Mouse (Mus musculus): ENCODE measurements at regions not wholly inside any gene's neighbourhood (a gene's known extent, or its start where the extent isn't known, plus 50 kb on each side); places are given as distances from the start of the nearest gene placed in this dataset.

GRCm38 (mm10) chr4:95317821-95318290 lies 239.5 kb upstream of the Fggy start:
- DNase-seq (ENCODE audit: low spot score in 2 of 2), result no peak

- DNase-seq (ENCODE audit: low spot score in 2 of 2), result no peak
These were observed 238.7 kb upstream of the Fggy start for GRCm38 (mm10) chr4:95318561-95318960.

- no peak for DNase-seq (ENCODE audit: low spot score in 2 of 2)
These were observed 238.3 kb upstream of the Fggy start for GRCm38 (mm10) chr4:95319036-95319435.

- no peak for DNase-seq (ENCODE audit: low spot score in 2 of 2)
These were observed 231.4 kb upstream of the Fggy start for GRCm38 (mm10) chr4:95325861-95326260.

GRCm38 (mm10) chr4:95339822-95340221 lies 217.5 kb upstream of the Fggy start:
- DNase-seq (ENCODE audit: low spot score in 2 of 2), result no peak

GRCm38 (mm10) chr4:95340926-95341325 lies 216.4 kb upstream of the Fggy start:
- DNase-seq (ENCODE audit: low spot score in 2 of 2), result no peak

- DNase-seq (ENCODE audit: low spot score in 2 of 2), result no peak
These were observed 210.5 kb upstream of the Fggy start for GRCm38 (mm10) chr4:95346722-95347197.

- DNase-seq (ENCODE audit: low spot score in 2 of 2), result no peak
These were observed 209.9 kb upstream of the Fggy start for GRCm38 (mm10) chr4:95347436-95347835.

GRCm38 (mm10) chr4:95348405-95349123 lies 208.7 kb upstream of the Fggy start:
- DNase-seq (ENCODE audit: low spot score in 2 of 2), result no peak

- DNase-seq (ENCODE audit: low spot score in 2 of 2), result peak; percentile 10 to 26
These were observed 203.4 kb upstream of the Fggy start for GRCm38 (mm10) chr4:95353894-95354319.

- no peak for DNase-seq (ENCODE audit: low spot score in 2 of 2)
These were observed 198.6 kb upstream of the Fggy start for GRCm38 (mm10) chr4:95358674-95359073.

GRCm38 (mm10) chr4:95360336-95360967 lies 196.9 kb upstream of the Fggy start:
- no peak for DNase-seq (ENCODE audit: low spot score in 2 of 2)

- DNase-seq (ENCODE audit: low spot score in 2 of 2), result no peak
These were observed 192.8 kb upstream of the Fggy start for GRCm38 (mm10) chr4:95364376-95365082.

- DNase-seq (ENCODE audit: low spot score in 2 of 2), result no peak
These were observed 180.9 kb upstream of the Fggy start for GRCm38 (mm10) chr4:95376386-95376785.

- no peak for DNase-seq (ENCODE audit: low spot score in 2 of 2)
These were observed 179.8 kb upstream of the Fggy start for GRCm38 (mm10) chr4:95377222-95378134.

GRCm38 (mm10) chr4:95378645-95379044 lies 178.7 kb upstream of the Fggy start:
- no peak for DNase-seq (ENCODE audit: low spot score in 2 of 2)

GRCm38 (mm10) chr4:95383216-95383892 lies 174.0 kb upstream of the Fggy start:
- DNase-seq (ENCODE audit: low spot score in 2 of 2), result no peak

GRCm38 (mm10) chr4:95385552-95385951 lies 171.8 kb upstream of the Fggy start:
- DNase-seq (ENCODE audit: low spot score in 2 of 2), result no peak

- no peak for DNase-seq (ENCODE audit: low spot score in 2 of 2)
These were observed 171.3 kb upstream of the Fggy start for GRCm38 (mm10) chr4:95386021-95386420.

GRCm38 (mm10) chr4:95388556-95388955 lies 168.8 kb upstream of the Fggy start:
- DNase-seq (ENCODE audit: low spot score in 2 of 2), result no peak

GRCm38 (mm10) chr4:95389647-95390046 lies 167.7 kb upstream of the Fggy start:
- no peak for DNase-seq (ENCODE audit: low spot score in 2 of 2)
